Mouse (Mus musculus): Measurements from ENCODE around the gene Ube3b. TPM values are rescaled to one million over a fixed set of nuclear protein-coding genes. Genes with fewer than 3 reads are reported as not detected.

Gene Ube3b
- polyA plus RNA-seq, 1 experiment from 2014 or later, result 48.4 TPM

DNA sequence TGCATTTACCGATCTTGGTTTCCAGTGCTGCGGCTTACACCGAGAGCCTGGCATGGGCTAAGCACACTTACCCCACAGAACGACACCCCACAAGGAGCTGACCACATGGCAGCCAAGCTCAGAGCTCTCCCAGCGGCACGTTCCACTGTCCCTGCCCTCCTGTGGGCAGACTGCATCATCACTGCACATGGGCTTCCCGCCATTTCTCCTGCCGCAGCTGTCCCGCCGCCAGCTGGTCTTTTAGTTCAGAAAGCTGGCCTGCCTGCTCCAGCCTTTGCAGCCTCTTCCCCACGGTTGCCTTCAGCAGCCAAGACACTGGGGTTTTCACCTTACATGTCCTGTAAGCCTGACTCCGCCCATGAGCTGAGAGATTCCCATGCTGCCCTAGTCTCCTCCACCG is 30.0 kb downstream of the Ube3b start:
- Histone ChIP-seq H3K4me2 (ENCODE audit: low read depth, severe bottlenecking) (no peak overlapping the region), H3K9me3 (ENCODE audit: control insufficient read depth, low read length) (no peaks in the 10 kb centered on the region), H3K4me3 (ENCODE audit: low read depth, low read length) (no peak overlapping the region), H3K9ac (ENCODE audit: low read length) (no peak overlapping the region), H3K27me3 (ENCODE audit: control insufficient read depth, insufficient read depth, low read length) (no peaks in the 10 kb centered on the region), H3K4me1 (ENCODE audit: control insufficient read depth, insufficient read depth, low read length) (no peaks in the 10 kb centered on the region), H3K36me3 (ENCODE audit: control insufficient read depth, insufficient read depth, low read length) (peaks cover 38% of the 10 kb centered on the region), H3K27ac (replicated peaks; ENCODE audit: low read depth, low read length) (no peak overlapping the region)
- WGBS, result 92% methylated on average over 13 of the region's 13 CpGs
- DNase-seq (ENCODE audit: low spot score) (no peak), ATAC-seq (ENCODE audit: insufficient number of reproducible peaks, low FRiP score, low TSS enrichment, low read depth) (no peak)

DNA sequence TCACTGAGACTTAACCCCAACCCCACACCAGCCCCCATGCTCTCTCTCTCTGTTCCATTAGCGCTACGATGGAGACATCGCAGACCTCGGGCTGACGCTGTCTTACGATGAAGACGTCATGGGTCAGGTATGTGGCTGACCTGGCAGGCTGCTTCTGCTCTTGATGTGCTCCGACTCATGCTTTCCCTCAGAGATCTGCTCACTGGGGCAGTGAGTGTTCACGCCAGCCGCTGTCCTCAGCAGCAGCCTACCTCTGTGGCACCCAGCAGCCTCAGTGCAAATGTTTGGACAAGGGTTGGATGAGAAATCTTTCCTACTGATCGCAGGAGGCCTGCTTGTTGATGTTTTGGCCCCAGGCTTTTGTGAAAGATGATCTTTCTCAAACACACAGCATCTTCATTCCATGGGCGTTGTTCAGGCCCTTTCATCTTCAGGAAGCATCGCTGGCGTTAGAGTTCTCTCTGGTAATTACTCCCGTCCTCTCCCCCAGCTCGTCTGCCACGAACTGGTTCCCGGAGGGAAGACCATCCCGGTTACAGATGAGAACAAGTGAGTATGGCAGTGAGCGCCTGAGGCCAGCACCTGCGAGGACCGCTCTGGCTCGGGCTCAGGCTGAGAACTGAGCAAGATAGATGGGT is 32.1 kb downstream of the Ube3b start:
- Histone ChIP-seq H3K36me3 (ENCODE audit: control insufficient read depth, insufficient read depth, low read length) (peaks cover 45% of the 10 kb centered on the region), H3K27ac (replicated peaks; ENCODE audit: low read depth, low read length) (no peak overlapping the region), H3K4me1 (ENCODE audit: control insufficient read depth, insufficient read depth, low read length) (no peaks in the 10 kb centered on the region), H3K4me3 (ENCODE audit: low read depth, low read length) (no peak overlapping the region), H3K9me3 (ENCODE audit: control insufficient read depth, low read length) (no peaks in the 10 kb centered on the region), H3K4me2 (ENCODE audit: low read depth, severe bottlenecking) (no peak overlapping the region), H3K27me3 (ENCODE audit: control insufficient read depth, insufficient read depth, low read length) (no peaks in the 10 kb centered on the region), H3K9ac (ENCODE audit: low read length) (no peak overlapping the region)
- no peak for ATAC-seq (ENCODE audit: insufficient number of reproducible peaks, low FRiP score, low TSS enrichment, low read depth)
- WGBS, result 75% methylated on average over 23 of the region's 23 CpGs
- no peak for DNase-seq (ENCODE audit: low spot score)

DNA sequence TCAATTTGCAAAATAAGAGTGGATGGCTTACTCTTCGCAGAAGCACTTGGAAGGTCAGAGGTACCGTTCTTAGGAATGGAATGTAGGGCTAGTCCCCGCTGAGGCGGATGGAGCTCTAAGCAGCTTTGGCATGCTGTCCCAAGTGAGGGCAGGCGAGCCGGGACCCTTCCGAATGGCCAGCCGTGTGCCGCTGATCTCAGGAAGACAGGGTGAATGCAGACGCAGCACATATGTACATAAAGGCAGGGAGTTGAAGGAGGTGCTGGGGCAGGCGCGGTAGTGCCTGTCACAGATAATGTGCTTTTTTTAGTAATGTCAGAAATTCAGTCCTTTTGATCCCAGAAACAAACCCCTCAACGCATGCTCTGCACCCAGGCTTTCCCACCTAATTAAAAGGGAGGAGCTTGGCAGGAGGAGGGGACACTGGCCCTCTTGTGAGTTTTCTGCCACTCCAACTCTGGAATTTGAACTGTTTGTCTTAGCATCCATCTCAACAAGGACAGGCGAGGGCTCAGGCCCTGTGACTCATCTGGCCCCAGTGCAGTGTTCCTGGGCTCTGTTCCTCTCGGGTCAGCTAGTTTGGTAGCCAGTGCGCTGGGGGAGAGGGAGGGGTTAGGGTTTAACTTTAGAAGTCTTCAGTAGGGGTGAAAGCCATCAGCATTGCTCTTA is 32.8 kb downstream of the Ube3b start:
- H3K36me3 ChIP-seq (ENCODE audit: control insufficient read depth, insufficient read depth, low read length), result peaks cover 47% of the 10 kb centered on the region
- no peak overlapping the region for H3K4me3 ChIP-seq (ENCODE audit: low read depth, low read length)
- H3K27me3 ChIP-seq (ENCODE audit: control insufficient read depth, insufficient read depth, low read length), result no peaks in the 10 kb centered on the region
- WGBS, result 79% methylated on average over 16 of the region's 16 CpGs
- ATAC-seq (ENCODE audit: insufficient number of reproducible peaks, low FRiP score, low TSS enrichment, low read depth) (no peak), DNase-seq (ENCODE audit: low spot score) (no peak)
- H3K9ac ChIP-seq (ENCODE audit: low read length), result no peak overlapping the region
- no peak overlapping the region for H3K27ac ChIP-seq (replicated peaks; ENCODE audit: low read depth, low read length)
- H3K4me1 ChIP-seq (ENCODE audit: control insufficient read depth, insufficient read depth, low read length), result no peaks in the 10 kb centered on the region
- no peaks in the 10 kb centered on the region for H3K9me3 ChIP-seq (ENCODE audit: control insufficient read depth, low read length)
- H3K4me2 ChIP-seq (ENCODE audit: low read depth, severe bottlenecking), result no peak overlapping the region

DNA sequence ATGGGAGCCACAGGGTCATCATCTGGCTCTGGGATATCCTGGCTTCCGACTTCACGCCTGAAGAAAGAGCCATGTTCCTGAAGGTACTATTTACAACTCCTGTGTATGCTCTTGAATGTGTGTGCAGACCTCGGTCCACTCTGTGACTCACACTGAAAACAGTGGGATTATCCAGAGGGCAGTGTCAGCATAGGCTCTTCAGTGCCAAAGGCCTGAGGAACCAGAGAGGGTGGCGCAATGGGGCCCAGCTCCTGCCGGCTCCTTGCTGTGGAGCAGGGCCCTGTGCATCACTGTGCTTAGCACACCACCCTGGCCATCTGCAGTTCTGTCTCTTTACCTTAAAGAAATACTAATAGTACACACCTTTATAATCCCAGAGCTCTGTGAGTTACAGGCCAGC is 35.2 kb downstream of the Ube3b start:
- DNase-seq (ENCODE audit: low spot score) (no peak), ATAC-seq (ENCODE audit: insufficient number of reproducible peaks, low FRiP score, low TSS enrichment, low read depth) (no peak)
- 91% methylated on average over 5 of the region's 5 CpGs for WGBS
- Histone ChIP-seq H3K4me3 (ENCODE audit: low read depth, low read length) (no peak overlapping the region), H3K9ac (ENCODE audit: low read length) (no peak overlapping the region), H3K4me2 (ENCODE audit: low read depth, severe bottlenecking) (no peak overlapping the region), H3K27ac (replicated peaks; ENCODE audit: low read depth, low read length) (no peak overlapping the region), H3K36me3 (ENCODE audit: control insufficient read depth, insufficient read depth, low read length) (peaks cover 48% of the 10 kb centered on the region), H3K27me3 (ENCODE audit: control insufficient read depth, insufficient read depth, low read length) (no peaks in the 10 kb centered on the region), H3K4me1 (ENCODE audit: control insufficient read depth, insufficient read depth, low read length) (no peaks in the 10 kb centered on the region), H3K9me3 (ENCODE audit: control insufficient read depth, low read length) (no peaks in the 10 kb centered on the region)

- Histone ChIP-seq H3K4me3 (ENCODE audit: low read depth, low read length) (no peak overlapping the region), H3K36me3 (ENCODE audit: control insufficient read depth, insufficient read depth, low read length) (peaks cover 45% of the 10 kb centered on the region), H3K27me3 (ENCODE audit: control insufficient read depth, insufficient read depth, low read length) (no peaks in the 10 kb centered on the region), H3K9me3 (ENCODE audit: control insufficient read depth, low read length) (no peaks in the 10 kb centered on the region), H3K4me1 (ENCODE audit: control insufficient read depth, insufficient read depth, low read length) (no peaks in the 10 kb centered on the region), H3K27ac (replicated peaks; ENCODE audit: low read depth, low read length) (no peak overlapping the region), H3K4me2 (ENCODE audit: low read depth, severe bottlenecking) (no peak overlapping the region), H3K9ac (ENCODE audit: low read length) (no peak overlapping the region)
- 91% methylated on average over 8 of the region's 8 CpGs for WGBS
- DNase-seq (ENCODE audit: low spot score) (no peak), ATAC-seq (ENCODE audit: insufficient number of reproducible peaks, low FRiP score, low TSS enrichment, low read depth) (no peak)
Observed at GRCm38 (mm10) chr5:114416855-114417254, 36.4 kb downstream of the Ube3b start.

DNA sequence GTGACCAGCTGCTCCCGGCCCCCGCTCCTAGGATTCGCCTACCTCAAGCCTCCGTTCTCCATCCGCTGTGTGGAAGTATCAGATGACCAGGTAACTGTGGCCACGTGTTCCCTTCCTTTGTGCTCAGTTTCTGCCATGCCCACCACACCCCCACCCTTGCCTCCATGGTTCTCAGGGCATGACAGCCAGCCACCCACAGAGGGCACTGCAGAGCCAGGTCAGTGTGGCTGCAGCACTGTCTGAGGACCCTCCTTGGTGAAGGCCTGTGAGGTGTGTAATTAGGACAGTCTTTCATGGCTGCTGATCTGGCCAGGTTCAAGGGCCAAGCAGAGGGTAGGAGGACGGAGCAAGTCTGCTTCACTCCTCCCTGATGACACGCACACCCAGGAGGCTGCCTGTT is 38.1 kb downstream of the Ube3b start:
- Histone ChIP-seq H3K27ac (replicated peaks; ENCODE audit: low read depth, low read length) (no peak overlapping the region), H3K4me1 (ENCODE audit: control insufficient read depth, insufficient read depth, low read length) (no peaks in the 10 kb centered on the region), H3K27me3 (ENCODE audit: control insufficient read depth, insufficient read depth, low read length) (no peaks in the 10 kb centered on the region), H3K36me3 (ENCODE audit: control insufficient read depth, insufficient read depth, low read length) (peaks cover 35% of the 10 kb centered on the region), H3K4me2 (ENCODE audit: low read depth, severe bottlenecking) (no peak overlapping the region), H3K9me3 (ENCODE audit: control insufficient read depth, low read length) (no peaks in the 10 kb centered on the region), H3K4me3 (ENCODE audit: low read depth, low read length) (no peak overlapping the region), H3K9ac (ENCODE audit: low read length) (no peak overlapping the region)
- DNase-seq (ENCODE audit: low spot score), result peak; percentile 46
- no peak for ATAC-seq (ENCODE audit: insufficient number of reproducible peaks, low FRiP score, low TSS enrichment, low read depth)
- 83% methylated on average over 8 of the region's 8 CpGs for WGBS

DNA sequence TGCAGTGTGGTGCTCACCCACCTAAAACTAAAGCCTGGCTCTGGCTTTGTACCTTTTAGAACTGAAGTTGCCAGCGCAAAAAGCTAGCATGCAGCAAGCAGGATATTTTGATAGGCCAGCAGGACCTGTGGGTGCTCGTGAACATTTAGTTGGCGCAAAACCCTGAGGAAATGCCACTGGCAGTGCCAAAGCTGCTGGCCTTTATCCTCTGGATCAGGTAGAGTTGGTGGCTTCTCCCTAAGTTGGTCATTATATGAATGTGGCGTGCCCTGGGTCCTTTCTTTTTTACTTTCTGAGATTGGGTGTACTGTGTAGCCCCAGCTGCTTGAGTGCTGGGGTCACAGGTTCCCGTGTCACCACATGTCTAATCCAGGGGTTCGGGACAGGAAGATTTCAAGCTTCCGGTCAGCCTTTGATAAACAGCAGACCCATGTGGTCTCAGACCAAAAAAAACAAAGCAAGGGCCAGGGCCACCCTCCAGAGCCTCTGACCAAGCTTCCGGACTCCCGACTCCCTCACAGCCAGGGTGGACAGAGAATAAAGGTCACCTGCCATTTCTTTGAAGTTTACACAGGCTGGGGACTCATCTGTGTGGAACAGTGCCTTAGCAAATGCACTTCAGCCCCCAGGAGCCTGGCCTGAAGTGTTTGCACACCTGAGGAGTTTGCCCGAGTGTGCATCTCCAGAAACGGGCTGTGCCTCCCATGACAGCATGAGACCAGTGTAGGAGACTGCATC is 41.3 kb downstream of the Ube3b start:
- H3K9me3 ChIP-seq (ENCODE audit: control insufficient read depth, low read length), result no peaks in the 10 kb centered on the region
- H3K4me1 ChIP-seq (ENCODE audit: control insufficient read depth, insufficient read depth, low read length), result no peaks in the 10 kb centered on the region
- H3K4me3 ChIP-seq (ENCODE audit: low read depth, low read length), result no peak overlapping the region
- peaks cover 24% of the 10 kb centered on the region for H3K36me3 ChIP-seq (ENCODE audit: control insufficient read depth, insufficient read depth, low read length)
- no peaks in the 10 kb centered on the region for H3K27me3 ChIP-seq (ENCODE audit: control insufficient read depth, insufficient read depth, low read length)
- 77% methylated on average over 11 of the region's 11 CpGs for WGBS
- no peak overlapping the region for H3K4me2 ChIP-seq (ENCODE audit: low read depth, severe bottlenecking)
- ATAC-seq (ENCODE audit: insufficient number of reproducible peaks, low FRiP score, low TSS enrichment, low read depth) (no peak), DNase-seq (ENCODE audit: low spot score) (no peak)
- H3K9ac ChIP-seq (ENCODE audit: low read length), result no peak overlapping the region
- H3K27ac ChIP-seq (replicated peaks; ENCODE audit: low read depth, low read length), result no peak overlapping the region

GRCm38 (mm10) chr5:114422591-114422990 is 42.2 kb downstream of the Ube3b start:
- DNase-seq (ENCODE audit: low spot score) (no peak), ATAC-seq (ENCODE audit: insufficient number of reproducible peaks, low FRiP score, low TSS enrichment, low read depth) (no peak)
- no peak overlapping the region for H3K4me2 ChIP-seq (ENCODE audit: low read depth, severe bottlenecking)
- no peak overlapping the region for H3K9ac ChIP-seq (ENCODE audit: low read length)
- no peak overlapping the region for H3K27ac ChIP-seq (replicated peaks; ENCODE audit: low read depth, low read length)
- H3K4me1 ChIP-seq (ENCODE audit: control insufficient read depth, insufficient read depth, low read length), result no peaks in the 10 kb centered on the region
- H3K36me3 ChIP-seq (ENCODE audit: control insufficient read depth, insufficient read depth, low read length), result peaks cover 17% of the 10 kb centered on the region
- no peak overlapping the region for H3K4me3 ChIP-seq (ENCODE audit: low read depth, low read length)
- no peaks in the 10 kb centered on the region for H3K9me3 ChIP-seq (ENCODE audit: control insufficient read depth, low read length)
- 47% methylated on average over 5 of the region's 5 CpGs for WGBS
- no peaks in the 10 kb centered on the region for H3K27me3 ChIP-seq (ENCODE audit: control insufficient read depth, insufficient read depth, low read length)
